Mouse (Mus musculus) stomach, embryonic 15.5 days (tissue): Measurements from ENCODE around the gene Cep135. TPM values are rescaled to one million over a fixed set of nuclear protein-coding genes. Genes with fewer than 3 reads are reported as not detected.

Source experiments
- ATAC-seq: fragments of 200-750 bp; cut with Nextera tagmentation; 2 replicates; pipeline ENCODE4 v1.8.0; 2017; ENCODE audit warnings: low read depth, moderate number of reproducible peaks, moderate TSS enrichment; ENCODE audit not compliant: insufficient read depth, low FRiP score
- H3K27ac ChIP-seq: fragments of 300-500 bp; sonication (generic); 2 replicates; pipeline ENCODE4 v1.5.1; 2015; ENCODE audit warnings: mild to moderate bottlenecking, inconsistent platforms
- H3K27me3 ChIP-seq: fragments of 300-500 bp; sonication (generic); replicated peaks from 2 replicates; pipeline ENCODE4 v1.6.1; 2015; ENCODE audit warnings: inconsistent platforms
- H3K36me3 ChIP-seq: fragments of 300-500 bp; sonication (generic); 2 replicates; pipeline ENCODE4 v1.6.1; 2015; ENCODE audit warnings: inconsistent platforms
- H3K4me1 ChIP-seq: fragments of 300-500 bp; sonication (generic); 2 replicates; pipeline ENCODE4 v1.6.1; 2015; ENCODE audit warnings: inconsistent platforms
- H3K4me2 ChIP-seq: fragments of 300-500 bp; sonication (generic); 2 replicates; pipeline ENCODE4 v1.6.1; 2015; ENCODE audit warnings: mild to moderate bottlenecking, inconsistent platforms
- H3K4me3 ChIP-seq: fragments of 300-500 bp; sonication (generic); replicated peaks from 2 replicates; pipeline ENCODE4 v1.5.1; 2015; ENCODE audit warnings: inconsistent platforms
- H3K9ac ChIP-seq: fragments of 300-500 bp; sonication (generic); 2 replicates; pipeline ENCODE4 v1.6.1; 2015; ENCODE audit warnings: inconsistent platforms
- H3K9me3 ChIP-seq: fragments of 300-500 bp; sonication (generic); 2 replicates; pipeline ENCODE4 v1.6.1; 2016; ENCODE audit warnings: inconsistent platforms
- WGBS: fragments of 180-500 bp; shearing (Covaris S2); methylation state at CpG from one replicate; pipeline ENCODE4 v1.1.7; 2015; 5-methylcytosine and 5-hydroxymethylcytosine counted together
- polyA plus RNA-seq: library from polyadenylated mRNA; unstranded; fragments of >200 nt; fragmentation: Nextera tagmentation; extraction: Ambion mirVana; gene quantifications from 2 replicates; pipeline ENCODE4 v1.2.1, GENCODE M21; 2015

Gene Cep135
- polyA plus RNA-seq, 1 experiment from 2014 or later = 6.7 TPM

GRCm38 (mm10) chr5:76691251-76691650, 102.8 kb downstream of the Cep135 start:
- Histone ChIP-seq H3K27me3 (no peaks in the 10 kb centered on the region), H3K4me1 (no peaks in the 10 kb centered on the region), H3K36me3 (no peaks in the 10 kb centered on the region), H3K4me3 (no peak overlapping the region), H3K4me2 (no peak overlapping the region), H3K27ac (no peak overlapping the region), H3K9ac (no peak overlapping the region), H3K9me3 (no peaks in the 10 kb centered on the region)
- no peak for ATAC-seq
- WGBS = 82% methylated on average over 5 of the region's 5 CpGs

- no peak overlapping the region for H3K4me3 ChIP-seq
- no peaks in the 10 kb centered on the region for H3K9me3 ChIP-seq
- H3K9ac ChIP-seq = no peak overlapping the region
- H3K27ac ChIP-seq = no peak overlapping the region
- 79% methylated on average over 12 of the region's 12 CpGs for whole genome bisulfite sequencing
- no peak overlapping the region for H3K4me2 ChIP-seq
- H3K27me3 ChIP-seq = no peaks in the 10 kb centered on the region
- no peaks in the 10 kb centered on the region for H3K36me3 ChIP-seq
- ATAC-seq = no peak
- no peaks in the 10 kb centered on the region for H3K4me1 ChIP-seq
Observed at GRCm38 (mm10) chr5:76691706-76692424, 103.4 kb downstream of the Cep135 start.

Other genes with a start within 250 kb of the Cep135 start
- gene Nmu, start 224.9 kb upstream of the Cep135 start, polyA plus RNA-seq = 0.17 and 0.54 TPM in 2 replicates
- gene Gm7271, start 104.7 kb upstream of the Cep135 start, polyA plus RNA-seq = not detected in 2 replicates
- 26.5 and 31.8 TPM in 2 replicates for gene Exoc1, start 59.4 kb upstream of the Cep135 start, polyA plus RNA-seq
- gene C530008M17Rik, start 67.8 kb downstream of the Cep135 start, polyA plus RNA-seq = 15.8 and 18.0 TPM in 2 replicates